Mouse (Mus musculus) erythroid progenitor cell, adult 5-6 weeks (primary cell): Measurements from ENCODE around the gene Cad. TPM values are rescaled to one million over a fixed set of nuclear protein-coding genes. Genes with fewer than 3 reads are reported as not detected.
"Not testable (repeated sequence)": the region's sequence is repeated elsewhere in the genome, so short reads cannot be mapped to it uniquely, and the experiment has no call there.

Source experiments
- ATAC-seq: replicated peaks from 2 replicates; pipeline ENCODE4 v1.8.0; 2016; ENCODE audit warnings: moderate number of reproducible peaks, mild to moderate bottlenecking, moderate TSS enrichment, inconsistent platforms; ENCODE audit not compliant: poor library complexity, low FRiP score, severe bottlenecking
- total RNA-seq, 2 experiments: library from RNA; stranded (forward) in 1 of 2; stranded (reverse) in 1 of 2; fragments of 150-400 nt in 1 of 2; fragments of 186-747, 209-891 nt in 1 of 2; gene quantifications; 2 replicates each; pipeline versions ENCODE4 v1.2.3 to v1.2.4; 2015 to 2017; ENCODE audit warnings: low replicate concordance in 2 of 2

Gene Cad
- total RNA-seq (2015; ENCODE audit: low replicate concordance) = 19.3 and 24.9 TPM in 2 replicates
- total RNA-seq (2017; ENCODE audit: low replicate concordance) = 3.5 and 11.3 TPM in 2 replicates

DNA sequence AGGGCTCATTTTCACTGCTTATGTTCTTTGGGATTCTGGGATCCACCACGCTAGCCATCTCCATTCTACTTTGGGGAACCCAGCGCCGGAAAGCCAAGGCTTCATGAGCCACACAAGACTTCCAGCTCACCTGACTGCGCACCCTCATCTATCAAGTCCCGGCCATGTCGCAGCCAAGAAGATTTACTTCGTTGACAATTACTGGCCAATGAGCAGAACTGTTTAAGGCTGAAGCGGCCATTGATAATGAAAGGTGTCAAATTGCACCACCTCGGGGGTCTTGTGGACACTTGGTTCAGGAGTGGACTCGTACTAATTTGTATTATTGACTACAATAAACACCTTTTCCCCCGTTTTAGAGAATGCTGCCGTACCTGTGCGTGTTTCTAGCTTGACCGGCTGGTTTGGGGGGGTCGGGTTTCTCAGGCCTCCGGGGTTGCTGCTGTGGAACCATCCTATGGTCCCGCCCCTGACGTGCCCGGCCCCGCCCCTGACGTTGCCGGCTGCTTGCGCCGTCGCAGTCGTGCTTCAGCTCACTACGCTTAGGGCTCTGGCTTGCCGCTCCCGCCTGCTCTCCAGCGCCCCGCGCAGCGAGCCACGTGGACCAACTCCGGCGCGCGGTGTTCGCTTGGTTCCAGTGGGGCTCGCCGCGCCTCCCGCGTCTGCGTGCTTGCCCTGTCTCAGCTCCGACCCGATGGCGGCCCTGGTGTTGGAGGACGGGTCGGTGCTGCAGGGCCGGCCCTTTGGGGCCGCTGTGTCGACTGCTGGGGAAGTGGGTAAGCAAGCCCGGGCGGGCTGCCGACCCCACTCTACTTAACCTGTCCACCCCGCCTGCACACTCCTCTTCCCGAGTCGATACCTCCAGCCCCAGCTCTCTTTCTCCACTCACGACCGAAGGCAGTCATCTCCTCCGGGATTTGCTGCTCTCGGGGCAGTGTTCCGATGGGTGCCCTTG, at the start of gene Cad:
Gene Cad, plus strand, starts transcription at position 520 of the 955 bp plus-strand sequence.
- ATAC-seq = peak; percentile 99

DNA sequence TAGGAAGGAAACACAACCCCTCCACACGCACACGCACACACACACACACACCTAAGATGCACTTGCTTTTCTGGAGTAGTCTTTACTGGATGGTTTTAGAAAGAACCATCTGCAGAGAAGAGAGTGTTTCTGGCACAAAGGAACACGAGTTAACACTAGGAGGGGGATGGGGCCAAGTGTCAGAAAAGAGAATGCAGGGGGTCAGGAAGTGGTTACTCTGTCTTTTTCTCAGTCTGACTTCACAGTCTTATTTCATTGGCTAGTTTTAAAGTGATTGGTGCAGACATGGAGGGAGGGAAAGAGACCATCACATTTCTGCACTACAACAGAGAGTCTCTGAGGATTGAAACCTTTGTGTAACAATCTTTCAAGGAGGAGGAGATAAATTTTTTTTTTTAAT, 41.8 kb upstream of the Cad start:
- no peak for ATAC-seq

DNA sequence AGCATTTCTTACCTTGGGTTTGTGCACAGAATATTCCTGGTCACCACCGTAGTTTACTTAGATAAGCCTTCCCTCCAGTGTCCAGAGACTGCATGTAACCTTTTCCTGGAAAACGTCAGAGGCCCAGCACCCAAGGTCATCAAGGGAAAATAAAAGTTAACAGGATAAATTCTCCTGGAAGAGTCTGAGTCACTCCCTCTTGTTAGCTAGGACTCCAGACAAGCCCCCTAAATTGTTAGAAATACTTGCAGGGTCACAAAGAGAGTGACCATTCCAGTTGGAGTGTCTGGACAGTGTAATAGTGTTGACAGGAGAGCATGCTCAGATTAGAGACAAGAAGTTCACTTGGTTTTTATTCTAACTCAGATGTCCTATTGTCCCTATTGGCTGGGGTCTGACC, 38.7 kb upstream of the Cad start:
- ATAC-seq = no peak

DNA sequence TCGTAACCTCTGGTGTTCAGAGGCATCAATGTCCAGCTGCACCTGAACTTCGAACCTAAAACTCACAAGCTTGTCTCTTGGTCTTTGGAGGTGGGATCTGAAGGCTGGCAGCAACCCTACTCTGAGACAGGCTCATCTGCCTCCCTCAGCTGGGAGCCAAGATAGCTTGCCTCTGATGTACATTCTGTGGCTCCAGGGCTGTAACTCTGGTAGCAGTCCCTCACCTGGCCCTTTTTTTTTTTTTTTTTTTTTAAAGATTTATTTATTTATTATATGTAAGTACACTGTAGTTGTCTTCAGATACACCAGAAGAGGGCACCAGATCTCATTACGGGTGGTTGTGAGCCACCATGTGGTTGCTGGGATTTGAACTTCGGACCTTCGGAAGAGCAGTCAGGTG, 32.8 kb upstream of the Cad start:
- ATAC-seq = not testable (repeated sequence)

DNA sequence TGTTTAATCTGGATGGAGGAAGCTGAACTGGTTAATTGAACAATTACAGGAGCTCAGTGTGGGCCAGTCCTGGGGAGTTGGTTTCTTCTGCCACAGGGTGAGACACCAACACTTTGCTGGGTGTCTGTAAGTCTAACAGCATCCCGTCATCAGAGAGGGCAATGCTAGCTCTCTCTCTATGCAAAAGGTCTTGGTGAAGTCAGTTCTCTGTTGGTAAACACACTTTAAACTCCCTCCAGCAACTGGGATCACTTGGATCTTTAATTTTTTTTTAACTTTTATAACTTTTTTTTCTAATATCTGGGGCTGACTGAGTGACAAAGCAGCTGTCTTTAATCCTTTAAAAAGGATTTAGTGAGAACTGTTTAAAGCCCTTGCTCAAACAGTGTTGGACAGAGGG, 31.9 kb upstream of the Cad start:
- ATAC-seq = no peak

DNA sequence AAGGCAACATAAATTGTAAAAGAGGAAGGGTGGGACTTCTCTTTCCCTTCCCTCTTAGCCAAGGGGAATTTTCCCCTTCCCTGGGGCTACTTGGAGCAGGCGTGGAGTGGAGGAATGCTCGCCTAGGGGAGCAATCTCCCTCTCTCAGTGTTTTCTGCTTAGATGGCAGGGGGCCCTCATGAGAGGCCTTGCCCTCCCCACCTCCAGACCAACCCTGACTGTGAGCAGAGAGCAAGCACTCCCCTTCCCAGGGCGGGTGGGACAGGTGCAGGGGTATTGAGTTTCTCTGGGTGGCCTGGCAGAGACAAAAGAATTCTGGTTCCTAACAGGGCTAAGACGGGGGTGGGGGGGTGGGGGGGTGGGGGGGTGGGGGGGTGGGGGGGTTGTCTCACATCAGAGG, 31.3 kb upstream of the Cad start:
- ATAC-seq = no peak

DNA sequence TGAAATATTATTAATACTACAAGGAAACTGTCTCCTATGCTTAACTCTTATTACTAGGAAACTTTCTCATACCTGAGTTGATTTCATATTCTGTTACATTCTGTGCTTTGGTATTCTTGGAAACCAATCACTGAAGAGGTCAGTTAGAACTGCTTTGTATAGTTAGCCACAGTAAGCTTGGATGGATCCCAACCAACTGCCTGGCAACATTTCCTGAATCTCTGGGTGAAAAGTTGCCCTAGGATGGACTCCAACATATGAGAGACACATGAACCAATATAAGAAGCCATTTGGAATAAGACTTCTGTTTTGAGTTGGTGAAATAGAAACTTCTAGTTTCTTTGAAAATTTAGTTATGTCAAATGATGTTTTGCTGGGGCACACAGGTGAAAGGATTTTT, 29.9 kb upstream of the Cad start:
- no peak for ATAC-seq

DNA sequence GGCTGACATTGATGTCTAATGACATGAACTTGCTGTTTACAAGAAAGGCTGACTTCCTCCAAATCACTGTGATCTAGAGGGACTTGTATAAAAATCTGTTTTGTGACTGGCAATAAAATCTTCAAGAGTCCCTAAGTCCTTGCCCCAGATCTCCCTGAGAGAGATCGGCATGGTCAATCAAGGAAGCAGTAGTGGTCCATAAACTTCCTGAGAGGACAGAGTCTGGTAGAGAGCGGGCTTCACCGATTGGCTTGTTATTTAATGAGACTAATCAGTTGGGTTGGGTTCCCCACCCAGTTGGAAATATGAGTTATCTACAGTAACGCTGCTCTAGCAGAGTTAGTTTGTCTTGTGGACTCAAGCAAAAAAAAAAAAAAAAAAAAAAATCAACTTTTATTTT, 23.7 kb upstream of the Cad start:
- no peak for ATAC-seq

DNA sequence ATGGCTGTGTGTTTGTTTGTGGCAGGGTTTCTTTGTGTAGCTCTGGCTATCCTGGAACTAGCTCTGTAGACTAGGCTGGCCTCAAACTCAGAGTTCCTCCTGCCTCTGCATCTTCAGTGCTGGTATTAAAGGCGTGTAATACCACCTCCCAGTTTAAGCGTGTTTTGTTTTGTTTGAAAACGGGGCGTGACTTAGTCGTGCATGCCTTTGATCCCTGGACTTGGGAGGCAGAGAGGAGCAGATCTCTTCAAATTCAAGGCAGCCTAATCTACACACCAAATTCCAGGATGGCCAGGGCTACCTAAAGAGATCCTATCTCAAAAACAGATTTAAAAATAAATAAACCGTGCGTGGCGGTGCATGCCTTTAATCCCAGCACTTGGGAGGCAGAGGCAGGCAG, 23.1 kb upstream of the Cad start:
- no peak for ATAC-seq

DNA sequence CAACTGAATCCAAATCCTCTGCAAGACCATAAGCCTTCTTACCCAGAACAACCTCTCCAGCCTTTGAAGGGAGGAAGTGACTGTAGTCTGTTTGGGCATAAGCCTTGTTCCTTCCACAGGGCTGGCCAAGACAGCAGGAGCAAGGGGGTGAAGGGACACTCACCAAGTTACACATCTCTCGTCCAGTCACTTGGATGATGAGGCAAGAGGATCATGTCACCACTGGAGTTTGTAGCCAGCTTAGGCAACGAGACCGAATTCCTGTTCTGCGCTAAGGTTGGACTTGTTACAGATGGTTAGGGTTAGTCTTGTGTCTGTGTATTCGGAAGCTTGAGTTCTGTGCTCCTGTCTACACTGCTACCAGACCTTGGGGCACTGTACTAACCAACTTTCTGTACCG, 19.9 kb upstream of the Cad start:
- ATAC-seq = no peak

DNA sequence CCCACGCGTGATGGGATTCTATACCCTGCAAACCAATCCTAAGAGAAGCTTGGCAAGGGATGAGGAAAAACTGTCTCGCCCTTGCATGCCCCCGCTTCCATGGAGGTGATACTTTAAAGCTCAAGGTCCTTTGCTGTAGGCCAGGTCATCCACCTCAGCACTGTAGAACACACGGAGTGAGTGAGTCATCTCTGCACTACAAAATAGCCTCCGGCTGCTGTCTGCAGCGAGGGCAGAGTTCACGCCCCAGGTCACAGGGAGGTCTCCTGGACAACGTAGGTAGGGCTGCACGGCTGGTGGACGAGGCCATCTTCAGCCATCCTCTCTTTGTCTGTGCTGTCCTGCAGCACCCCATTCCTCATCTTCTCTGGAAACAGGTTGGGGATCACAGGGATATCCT, 18.0 kb upstream of the Cad start:
- ATAC-seq = not testable (repeated sequence)

DNA sequence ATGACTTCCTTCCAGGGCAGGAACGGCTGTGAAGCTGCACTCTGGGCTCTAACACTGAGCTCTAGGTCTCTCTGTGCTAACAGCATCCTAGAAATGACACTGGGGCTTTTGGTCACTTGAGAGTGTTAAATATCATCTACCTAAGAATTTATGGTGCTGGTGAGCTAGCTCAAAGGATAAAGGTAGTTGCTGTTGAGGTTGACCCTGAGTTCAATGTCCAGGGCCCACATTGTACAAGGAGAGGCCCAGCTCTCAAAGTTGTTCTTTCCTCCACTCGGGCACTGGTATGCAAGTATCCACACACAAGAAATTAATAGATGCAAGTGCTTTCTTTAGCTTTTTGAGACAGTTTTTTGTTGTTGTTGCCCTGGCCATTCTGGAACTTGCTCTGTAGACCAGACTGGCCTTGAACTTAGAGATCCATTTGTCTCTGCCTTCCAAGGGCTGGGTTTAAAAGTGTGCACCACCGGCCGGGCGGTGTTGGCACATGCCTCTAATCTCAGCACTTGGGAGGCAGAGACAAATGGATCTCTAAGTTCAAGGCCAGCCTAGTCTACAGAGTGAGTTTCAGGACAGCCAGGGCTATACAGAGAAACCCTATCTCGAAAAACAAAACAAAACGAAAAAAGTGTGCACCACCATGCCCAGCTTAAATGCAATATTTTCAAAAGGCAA, 16.3 kb upstream of the Cad start:
- no peak for ATAC-seq

DNA sequence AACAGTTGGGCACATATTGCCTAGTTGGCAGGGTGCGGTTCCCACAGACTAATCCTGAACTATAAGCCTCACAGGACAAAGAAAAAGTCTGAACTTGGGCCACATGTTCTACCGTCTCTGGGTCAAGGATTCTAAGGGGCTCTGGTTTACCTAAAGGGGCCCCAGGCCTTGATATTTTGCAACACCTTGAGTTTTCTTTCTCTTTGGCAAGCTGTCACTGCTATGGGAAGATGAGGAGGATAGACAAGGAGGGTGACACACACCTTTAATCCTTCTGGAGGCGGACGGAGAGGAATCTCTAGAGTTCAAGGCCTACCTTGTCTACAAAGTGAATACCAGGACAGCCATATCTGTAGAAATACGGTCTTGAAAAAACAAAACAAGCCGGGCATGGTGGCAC, 8.2 kb upstream of the Cad start:
- ATAC-seq = no peak

DNA sequence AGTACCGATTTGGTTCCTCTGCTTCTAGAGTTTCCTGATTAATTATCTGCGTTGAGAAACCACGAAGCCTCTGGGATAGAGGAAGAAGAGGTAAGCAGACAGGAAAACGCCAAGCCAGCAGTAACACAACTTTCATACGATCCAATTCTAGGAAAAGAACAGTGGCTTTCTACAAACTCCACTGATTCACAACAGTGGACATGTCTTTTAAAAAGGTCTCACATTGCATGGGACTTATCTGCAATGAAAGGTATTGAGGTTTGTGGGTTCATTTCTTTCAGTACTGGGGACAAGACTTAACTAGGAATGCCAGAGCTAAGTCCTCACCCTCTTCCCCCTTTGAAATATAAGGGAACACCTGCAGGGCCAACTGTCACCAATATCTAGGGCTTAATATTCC, 7.5 kb upstream of the Cad start:
- ATAC-seq = no peak

DNA sequence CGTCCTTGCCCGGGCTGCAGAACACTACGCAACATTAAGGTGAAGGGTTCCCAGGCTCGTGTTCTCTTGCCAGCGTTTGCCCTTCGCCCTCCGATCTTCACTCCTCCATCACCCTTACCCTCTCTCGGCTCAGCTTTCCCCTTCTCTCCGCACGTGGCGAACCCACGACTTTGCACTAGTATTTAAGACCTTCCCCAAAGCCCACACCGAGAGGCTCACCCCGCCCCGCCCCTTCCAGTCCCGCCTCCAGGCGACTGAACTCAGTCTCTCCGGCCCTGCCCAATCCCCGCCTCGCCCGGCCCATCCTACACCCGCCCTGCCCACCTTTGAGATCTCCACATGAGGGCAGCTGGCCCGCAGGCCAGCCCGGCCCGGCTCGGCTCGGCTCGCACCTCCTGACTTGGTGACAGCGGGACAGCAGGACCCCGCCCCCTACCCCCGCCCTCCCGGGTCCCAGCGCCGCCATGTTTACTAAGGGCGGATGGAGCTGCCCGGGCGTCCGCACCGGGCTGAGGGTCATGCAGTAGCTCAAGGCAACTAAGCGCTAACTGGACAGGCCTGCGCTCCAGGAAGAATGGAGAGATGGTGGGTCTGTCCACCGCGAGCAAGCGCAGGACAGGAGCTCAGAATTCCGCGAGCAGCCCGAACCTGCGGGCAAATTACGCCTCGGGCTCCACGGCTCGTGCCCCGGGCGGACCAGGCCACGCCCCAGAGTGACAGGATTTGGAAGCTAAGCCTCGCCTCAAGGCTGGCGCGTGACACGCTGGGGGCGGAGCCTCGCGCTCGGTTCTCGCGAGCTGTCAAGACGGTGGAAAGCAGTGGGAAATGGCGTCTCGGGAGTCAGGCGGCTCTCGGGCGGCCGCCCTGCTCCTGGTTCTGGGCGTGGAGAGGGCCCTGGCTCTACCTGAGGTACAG, 6.5 kb upstream of the Cad start, which contains the start of gene Atraid:
Gene Atraid, plus strand, starts transcription at position 465 of the 915 bp plus-strand sequence.
- ATAC-seq = peak; percentile 87

DNA sequence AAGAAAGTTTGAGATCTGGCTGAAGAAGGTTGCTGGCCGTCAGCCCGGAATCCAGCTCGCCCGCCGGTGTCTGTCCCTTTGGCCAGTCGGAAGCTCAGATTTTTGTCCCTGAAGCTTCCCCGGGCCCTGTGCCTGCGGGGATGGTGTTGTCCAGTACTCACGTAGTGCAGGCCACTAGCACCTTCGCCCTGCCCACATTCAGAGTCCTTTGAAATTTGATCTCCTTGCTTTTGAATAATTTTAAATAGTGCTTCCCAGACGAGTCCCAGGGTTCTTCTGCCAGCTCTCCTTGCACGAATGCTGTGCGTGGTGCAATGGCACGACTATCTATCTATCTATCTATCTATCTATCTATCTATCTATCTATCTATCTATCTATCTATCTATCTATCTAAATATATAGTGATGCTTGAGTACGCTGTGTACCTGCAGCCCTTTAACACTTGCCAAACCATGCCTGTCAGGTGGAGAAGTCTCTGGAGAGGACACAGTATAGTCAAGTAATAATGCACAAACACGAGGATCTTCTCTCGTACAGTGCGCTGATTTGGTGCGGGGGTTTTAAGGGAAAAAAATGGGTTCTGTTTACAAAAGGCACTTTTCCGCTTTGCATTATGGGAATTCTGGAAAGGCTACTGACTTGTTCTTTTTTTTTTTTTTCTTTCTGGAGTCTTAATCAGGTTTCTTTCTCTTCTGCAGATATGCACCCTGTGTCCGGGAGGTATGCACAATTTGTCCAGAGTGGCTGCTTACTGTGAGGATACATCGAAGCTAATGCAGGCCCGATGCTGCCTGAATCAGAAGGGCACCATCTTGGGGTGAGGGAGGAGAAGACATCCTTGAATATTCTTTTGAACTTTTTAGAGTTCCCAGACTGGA, 5.6 kb upstream of the Cad start, which contains the start of gene Slc5a6:
Gene Slc5a6, minus strand, starts transcription at position 162 of the 879 bp plus-strand sequence.
- peak; percentile 49 for ATAC-seq

DNA sequence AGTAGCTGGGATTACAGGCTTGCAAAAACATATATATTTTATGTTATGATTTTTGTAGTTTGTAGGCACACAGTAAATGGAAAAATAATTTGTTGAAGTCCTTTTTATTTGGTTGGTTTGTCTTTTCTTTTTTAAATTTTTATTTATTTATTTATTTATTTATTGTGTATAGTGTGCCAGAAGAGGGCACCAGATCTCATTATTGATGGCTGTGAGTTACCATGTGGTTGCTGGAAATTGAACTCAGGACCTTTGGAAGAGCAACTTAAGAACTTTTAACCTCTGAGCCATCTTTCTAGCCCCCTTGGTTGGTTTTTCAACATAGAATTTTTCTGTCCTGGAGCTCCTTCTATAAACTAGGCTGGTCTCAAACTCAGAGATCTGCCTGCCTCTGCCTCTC, 4.2 kb upstream of the Cad start:
- no peak for ATAC-seq

DNA sequence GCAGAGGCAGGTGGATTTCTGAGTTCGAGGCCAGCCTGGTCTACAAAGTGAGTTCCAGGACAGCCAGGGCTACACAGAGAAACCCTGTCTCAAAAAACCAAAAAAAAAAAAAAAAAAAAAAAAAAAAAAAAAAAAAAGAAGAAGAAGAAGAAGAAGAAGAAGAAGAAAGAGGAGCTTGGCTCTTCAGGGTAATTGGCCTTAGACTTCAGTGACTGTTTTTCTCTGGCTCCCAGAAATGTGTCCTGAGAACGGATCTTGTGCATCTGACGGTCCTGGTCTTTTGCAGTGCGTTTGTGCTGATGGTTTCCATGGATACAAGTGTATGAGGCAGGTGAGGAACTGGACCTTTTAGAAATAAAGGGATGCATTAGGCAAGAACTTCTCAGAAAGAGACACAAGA, 852 bp upstream of the Cad start:
- not testable (repeated sequence) for ATAC-seq
